In the genomic region with DNA sequence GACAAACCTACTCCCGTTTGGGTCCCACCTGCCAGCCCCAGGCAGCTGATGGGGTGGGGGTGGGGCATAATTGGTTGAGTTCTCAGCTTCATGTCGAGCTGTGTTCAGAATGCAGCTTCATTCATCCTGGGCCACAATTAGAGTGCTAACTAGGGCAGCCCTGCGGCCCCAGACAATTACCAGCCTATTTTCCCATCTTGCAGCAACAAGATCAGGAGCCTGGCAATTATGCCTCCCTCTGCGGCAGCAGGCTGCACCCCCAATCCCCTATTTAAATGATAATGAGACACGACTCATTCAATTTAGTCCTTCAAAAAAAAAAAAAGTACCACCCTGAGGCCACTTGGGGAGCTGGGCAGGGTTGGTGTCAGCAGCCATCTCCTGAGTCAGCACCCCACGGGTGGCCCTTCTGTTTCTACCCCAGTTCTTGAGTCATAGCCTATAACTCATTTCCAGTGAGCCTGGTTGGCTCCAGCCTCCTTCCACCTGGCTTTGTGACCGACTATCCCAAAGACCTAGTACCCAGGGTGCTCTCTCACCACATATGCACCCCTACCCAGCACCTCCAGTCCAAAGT, we compare ENCODE assay signal across 9 mouse cellular contexts. TPM values are rescaled to one million over a fixed set of nuclear protein-coding genes. Genes with fewer than 3 reads are reported as not detected.
A peak's percentile ranks its signal among the peaks of the same experiment; 100 is the strongest.
DNase-seq lines count a peak whose midpoint lies in the region; TF ChIP-seq lines count a peak whose summit lies in the region.
"Had no signal": no experiment of that assay in that cellular context is flagged by ENCODE, and none has a peak within 500 bp of the region (broad histone marks: within the 10 kb centered on the region; RNA-seq: fewer than 3 reads in every experiment).

No protein-coding gene starts in this region.

- H3K27me3 ChIP-seq in forebrain, embryonic 10.5 days (ENCODE audit: poor library complexity, severe bottlenecking): peaks cover 37% of the 10 kb centered on the region

- no peak overlapping the region for H3K4me3 ChIP-seq in ES-E14 (ENCODE audit: insufficient read depth in 1 of 2, low read depth in 1 of 2, low read length in 2 of 2, poor library complexity in 1 of 2, severe bottlenecking in 1 of 2)
- peak overlapping the region; percentile 34 for H3K4me3 ChIP-seq in forebrain, embryonic 10.5 days

- peaks cover 0 to 32% of the 10 kb centered on the region in 2 experiments; a peak in 3 of 4 replicates for H3K4me1 ChIP-seq in ES-E14 (ENCODE audit: control insufficient read depth in 2 of 2, insufficient read depth in 2 of 2, low read length in 2 of 2, poor library complexity in 1 of 2)
- H3K4me1 ChIP-seq in forebrain, embryonic 10.5 days: peaks cover 68% of the 10 kb centered on the region

- intact Hi-C loops in heart, postnatal 36 days (cut with DNase I): no loop called here

- H3K36me3 ChIP-seq in ES-E14 (ENCODE audit: control insufficient read depth, insufficient read depth, low read length, poor library complexity, severe bottlenecking): peaks cover 8% of the 10 kb centered on the region; the same call in 1 of the 2 replicates
- peaks cover 16% of the 10 kb centered on the region for H3K36me3 ChIP-seq in forebrain, embryonic 10.5 days (replicated peaks)

- peak overlapping the region; percentile 41; the same call in 1 of the 2 replicates for H3K27ac ChIP-seq in ES-E14 (ENCODE audit: insufficient read depth, low read depth, low read length, poor library complexity, severe bottlenecking)
- H3K27ac ChIP-seq in forebrain, embryonic 10.5 days: peak overlapping the region; percentile 92
- H3K27ac ChIP-seq: liver, embryonic 14.5 days had no signal

- DNase-seq in ES-E14 (ENCODE audit: low read depth, low spot score): peak; percentile 25
- peak; percentile 85 for DNase-seq in adrenal gland, postnatal 14 days
- peak; percentile 84 for DNase-seq in forebrain, embryonic 10.5 days (ENCODE audit: extremely low spot score, low spot score)
- DNase-seq in layer of hippocampus, adult 9-10 months (ENCODE audit: low spot score): peak; percentile 54
- DNase-seq in retina, postnatal 1 day: peak; percentile 98
- no peak for DNase-seq in urinary bladder, postnatal 10 days (ENCODE audit: low spot score)
- DNase-seq in spleen, adult 12 weeks (ENCODE audit: low spot score): no peak
- no peak for DNase-seq in heart, postnatal 36 days

- in situ Hi-C loops in ES-E14 (cut with MboI; ENCODE audit: low sequenced_read_pairs in 2 of 2, unreplicated experiment in 2 of 2): no loop called here

- WGBS in forebrain, embryonic 10.5 days: 9% methylated on average over 7 of the region's 7 CpGs

- no peaks in the 10 kb centered on the region for H3K9me3 ChIP-seq in ES-E14 (ENCODE audit: control insufficient read depth, insufficient read depth, low read depth, low read length)
- no peaks in the 10 kb centered on the region for H3K9me3 ChIP-seq in forebrain, embryonic 10.5 days

- no peak overlapping the region for H3K9ac ChIP-seq in ES-E14 (ENCODE audit: insufficient read depth, low read depth, low read length, poor library complexity, severe bottlenecking)
- H3K9ac ChIP-seq: liver, embryonic 14.5 days had no signal

TF ChIP-seq in ES-E14, 5 proteins besides CTCF, POLR2A, EP300 and RAD21:
- TF ChIP-seq ZC3H11A (IDR thresholded peaks at IDR 0.05; ENCODE audit: borderline replicate concordance, low read depth, low read length) (no peak), HCFC1 (IDR thresholded peaks at IDR 0.05; ENCODE audit: borderline replicate concordance, insufficient read depth, low read length) (no peak), MAFK (IDR thresholded peaks at IDR 0.05; ENCODE audit: insufficient read depth, low read depth, low read length) (peak; percentile 81), CHD2 (IDR thresholded peaks at IDR 0.05; ENCODE audit: low read depth, low read length) (no peak), ZNF384 (IDR thresholded peaks at IDR 0.05; ENCODE audit: low read depth, low read length) (peak; percentile 84)
TF ChIP-seq in ES-E14: peak in this region for 2.

RNA-seq across cellular contexts. Expression of gene Fbrsl1, which starts 31.4 kb away (rescaled TPM):
- 44.4 and 51.7 TPM in 2 replicates for total RNA-seq in ES-E14 (2012; rRNA removed)
- total RNA-seq in adrenal gland, postnatal 14 days (2021): 74.4 and 78.0 TPM in 2 replicates
- polyA plus RNA-seq in forebrain, embryonic 10.5 days (2016; fragmentation: Nextera tagmentation; extraction: Ambion mirVana): 19.6 and 20.5 TPM in 2 replicates
- total RNA-seq in heart, postnatal 36 days (2021): 10 to 100 TPM; 38.5 to 50.5 TPM

Comparison
In these comparisons a context has a peak if more than half of its experiments do, and no peak if none do; other contexts are left out.
1. DNase-seq: peak in ES-E14 (single experiment), adrenal gland, postnatal 14 days (single experiment), forebrain, embryonic 10.5 days (single experiment), layer of hippocampus, adult 9-10 months (single experiment) and retina, postnatal 1 day (single experiment); none in urinary bladder, postnatal 10 days (single experiment), spleen, adult 12 weeks (single experiment) and heart, postnatal 36 days (0 of 2).